Mouse (Mus musculus) lung, adult 2 months (tissue): ENCODE measurements around the gene Tm7sf3. TPM values are rescaled to one million over a fixed set of nuclear protein-coding genes. Genes with fewer than 3 reads are reported as not detected.
"Not testable (repeated sequence)": the region's sequence is repeated elsewhere in the genome, so short reads cannot be mapped to it uniquely, and the experiment has no call there.

Source experiments
- DNase-seq: peaks from one replicate; pipeline ENCODE4 v3.0.0; 2022
- H3K4me1 ChIP-seq: fragments of 200-500 bp; 2 replicates; pipeline ENCODE4 v1.6.1; 2011; ENCODE audit warnings: low read length; ENCODE audit not compliant: control insufficient read depth, insufficient read depth
- H3K4me3 ChIP-seq: fragments of 200-500 bp; replicated peaks from 2 replicates; pipeline ENCODE3; 2011; ENCODE audit warnings: low read depth, mild to moderate bottlenecking, control low read depth, low read length; ENCODE audit errors: extremely low read depth
- CTCF ChIP-seq: fragments of 200-500 bp; IDR thresholded peaks from 2 replicates; pipeline ENCODE4 v1.5.1; 2011; ENCODE audit warnings: mild to moderate bottlenecking, low read length, control low read depth; ENCODE audit not compliant: insufficient read depth
- POLR2A ChIP-seq: fragments of 200-500 bp; IDR thresholded peaks from 2 replicates; pipeline ENCODE4 v1.6.1; 2011; ENCODE audit warnings: low read depth, mild to moderate bottlenecking, control low read depth, low read length, borderline replicate concordance; ENCODE audit errors: extremely low read depth
- WGBS: fragments of 180-500 bp; shearing (Covaris S2); methylation state at CpG from one replicate; pipeline ENCODE4 v1.1.7; 2018; 5-methylcytosine and 5-hydroxymethylcytosine counted together
- polyA plus RNA-seq: library from polyadenylated mRNA; depleted of rRNA; stranded (reverse); fragments of >200 nt; gene quantifications from 2 replicates; pipeline ENCODE4 v1.2.3, GENCODE M21; 2012; rRNA removed

The Tm7sf3 gene
- polyA plus RNA-seq, 1 experiment, result 20.2 TPM

DNA sequence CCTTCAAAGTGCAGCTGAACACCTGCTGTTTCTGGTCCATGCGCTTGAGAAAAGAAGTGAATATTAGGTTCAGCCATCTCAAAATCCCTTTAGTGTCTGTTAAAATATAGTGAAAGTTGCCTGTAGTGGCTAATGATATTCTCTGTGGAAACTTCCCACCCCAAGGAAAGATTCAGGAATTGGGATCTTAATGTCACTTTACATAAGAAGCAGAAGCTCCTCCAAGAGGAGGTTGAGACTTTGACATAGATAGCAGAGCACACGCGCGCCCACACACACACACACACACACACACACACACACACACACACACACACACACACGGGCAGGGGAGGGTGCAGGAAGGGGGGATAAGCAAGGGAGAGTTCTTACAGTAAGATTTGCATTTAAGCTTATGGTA lies 57.5 kb downstream of the Tm7sf3 start:
- 89% methylated on average over 5 of the region's 5 CpGs for WGBS
- TF ChIP-seq POLR2A (no peak), CTCF (no peak)
- peaks cover 4% of the 10 kb centered on the region; the same call in 1 of the 2 replicates for H3K4me1 ChIP-seq
- no peak overlapping the region for H3K4me3 ChIP-seq
- no peak for DNase-seq

- no peak for DNase-seq
- TF ChIP-seq CTCF (no peak), POLR2A (no peak)
- WGBS, result 83% methylated on average over 2 of the region's 2 CpGs
- Histone ChIP-seq H3K4me3 (no peak overlapping the region), H3K4me1 (peaks cover 8% of the 10 kb centered on the region)
Measured at GRCm38 (mm10) chr6:146583366-146584046, 59.1 kb downstream of the Tm7sf3 start.

DNA sequence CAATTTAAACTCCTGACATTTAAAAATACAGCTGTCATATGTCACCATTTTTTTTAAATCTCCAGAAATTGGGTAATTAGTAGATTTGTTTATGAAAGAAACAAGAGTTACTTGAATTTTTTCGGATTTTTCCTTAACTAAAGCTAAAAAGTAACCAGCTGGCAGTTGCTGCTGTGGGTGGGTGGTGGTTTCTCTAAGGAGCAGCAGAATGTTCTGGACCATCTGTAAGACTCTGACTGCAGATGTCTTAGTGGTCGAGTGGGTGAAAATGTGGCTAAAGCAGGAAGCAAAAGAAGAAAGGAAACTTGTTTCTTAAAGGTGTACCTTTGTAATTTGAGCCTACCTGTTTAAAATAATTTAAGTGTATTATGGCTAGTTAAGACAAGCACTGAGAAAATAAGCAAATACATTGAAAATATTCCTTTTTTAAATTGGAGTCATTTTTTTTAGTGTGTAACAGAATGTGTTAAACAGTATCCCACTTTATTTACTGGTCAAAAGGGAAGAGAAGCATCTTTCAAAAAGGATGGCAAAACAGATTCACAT lies 62.2 kb downstream of the Tm7sf3 start:
- TF ChIP-seq CTCF (no peak), POLR2A (no peak)
- H3K4me3 ChIP-seq, result no peak overlapping the region
- WGBS, result 15% methylated on average over 2 of the region's 2 CpGs
- H3K4me1 ChIP-seq, result peaks cover 10% of the 10 kb centered on the region
- no peak for DNase-seq

DNA sequence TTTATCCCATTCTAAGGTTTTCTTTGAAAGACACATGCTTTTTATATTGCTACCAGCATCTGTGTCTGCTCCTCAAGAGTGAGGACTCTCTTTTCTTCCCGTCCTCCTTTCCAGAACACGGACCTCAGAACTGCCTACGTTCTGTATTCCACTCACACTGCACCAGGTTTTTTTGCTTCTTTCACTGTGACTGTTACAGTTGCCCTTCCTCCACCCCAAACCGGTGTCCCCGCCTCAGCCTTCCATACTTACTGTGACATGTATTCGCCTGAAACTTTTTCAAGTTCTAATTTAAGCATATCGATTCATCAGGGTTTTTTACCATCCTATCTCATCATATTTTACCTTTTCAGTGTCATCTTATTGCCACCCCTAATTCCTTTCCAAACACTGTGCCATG lies 64.0 kb downstream of the Tm7sf3 start:
- 2% methylated on average over 7 of the region's 7 CpGs for WGBS
- Histone ChIP-seq H3K4me3 (peak overlapping the region; percentile 91), H3K4me1 (peaks cover 10% of the 10 kb centered on the region)
- no peak for DNase-seq
- TF ChIP-seq CTCF, result no peak
- TF ChIP-seq POLR2A, result no peak

DNA sequence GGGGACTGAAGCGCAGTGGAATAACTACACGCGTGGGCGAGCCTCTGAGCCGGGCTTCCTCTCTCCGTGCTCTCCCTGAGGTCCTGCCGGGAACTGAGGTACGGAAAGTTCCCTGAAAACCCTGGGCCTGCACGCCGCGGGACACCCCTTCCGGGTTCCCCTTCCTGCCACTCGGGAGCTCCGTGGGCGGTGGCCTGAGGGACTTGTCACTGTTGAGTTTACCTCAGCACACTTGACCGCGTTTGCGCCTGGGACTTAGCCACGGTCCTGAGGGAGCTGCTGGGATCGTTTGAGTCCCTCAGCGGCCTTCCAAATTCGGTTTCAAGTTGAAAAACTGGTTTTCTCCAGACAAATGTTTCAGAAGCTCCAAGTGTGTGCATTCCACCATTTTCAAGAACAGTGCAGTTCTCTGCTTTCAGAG lies 64.5 kb downstream of the Tm7sf3 start:
- WGBS, result under 1% methylated on average over 22 of the region's 22 CpGs
- TF ChIP-seq CTCF (no peak), POLR2A (no peak; the same call in 1 of the 2 replicates)
- H3K4me3 ChIP-seq, result peak overlapping the region; percentile 91

DNA sequence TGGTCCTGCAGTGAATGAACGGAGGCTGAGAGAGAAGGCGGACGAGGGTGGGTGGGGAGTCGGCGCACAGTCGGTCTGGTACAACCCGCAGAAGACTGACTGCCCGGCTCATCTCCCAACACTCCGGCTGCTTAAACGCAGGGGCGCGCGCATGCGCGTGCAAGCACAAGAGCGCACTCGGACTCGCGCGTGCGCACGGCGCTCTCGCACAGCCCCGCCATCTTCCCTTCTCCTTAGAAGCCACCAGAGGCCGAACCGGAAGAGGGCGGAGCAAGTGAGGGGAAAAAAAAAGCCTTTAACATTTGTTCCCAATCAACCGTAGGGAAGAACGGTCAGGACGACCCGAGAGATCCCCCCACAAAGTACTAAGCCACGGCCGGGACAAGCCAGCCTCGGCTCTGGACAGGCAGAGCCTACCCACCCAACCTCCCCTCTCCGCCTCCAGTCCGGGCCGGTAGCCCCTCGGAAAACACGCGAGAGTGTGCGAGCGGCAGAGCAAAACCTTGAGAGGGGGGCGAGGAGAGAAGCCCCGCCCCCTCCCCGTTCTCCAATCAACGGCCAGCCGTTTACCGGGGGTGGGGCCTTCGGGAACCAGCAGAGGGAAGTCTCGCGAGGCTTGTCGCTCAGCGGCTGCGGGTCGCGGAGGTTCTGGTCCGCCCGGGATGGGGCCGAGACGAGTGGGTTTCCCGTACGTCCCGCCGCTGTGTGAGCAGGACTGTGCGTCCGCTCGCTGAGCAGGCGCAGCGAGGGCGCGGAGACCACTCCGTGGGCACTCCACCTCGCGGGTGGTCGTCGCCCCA lies 65.1 kb downstream of the Tm7sf3 start, which contains the start of gene Ints13:
Gene Ints13, minus strand, starts transcription at position 526 of the 800 bp plus-strand sequence.
- Histone ChIP-seq H3K4me3 (peak within 1 kb of the TSS; percentile 91), H3K4me1 (peaks cover 8% of the 10 kb centered on the region)
- under 1% methylated on average over 76 of the region's 77 CpGs for WGBS
- DNase-seq, result peak; percentile 96
- TF ChIP-seq POLR2A, result peak; percentile 86
- TF ChIP-seq CTCF, result no peak

More for the DNA sequence above, 64.5 kb downstream of the Tm7sf3 start:
- peak; percentile 81 for DNase-seq
- peaks cover 8% of the 10 kb centered on the region for H3K4me1 ChIP-seq

- WGBS, result 2% methylated on average over 13 of the region's 13 CpGs
- H3K4me3 ChIP-seq, result peak within 1 kb of the TSS; percentile 91
- TF ChIP-seq POLR2A, result no peak
- TF ChIP-seq CTCF, result no peak
- DNase-seq, result no peak
- peaks cover 8% of the 10 kb centered on the region for H3K4me1 ChIP-seq
Measured at GRCm38 (mm10) chr6:146576903-146577302, 65.7 kb downstream of the Tm7sf3 start, which contains the start of gene Fgfr1op2. Gene Fgfr1op2, plus strand, starts transcription at chr6:146577203.

GRCm38 (mm10) chr6:146572073-146572472 lies 70.6 kb downstream of the Tm7sf3 start:
- no peak for DNase-seq
- H3K4me1 ChIP-seq, result peaks cover 2% of the 10 kb centered on the region; the same call in 1 of the 2 replicates
- H3K4me3 ChIP-seq, result no peak overlapping the region
- no peak for TF ChIP-seq POLR2A
- TF ChIP-seq CTCF, result no peak

DNA sequence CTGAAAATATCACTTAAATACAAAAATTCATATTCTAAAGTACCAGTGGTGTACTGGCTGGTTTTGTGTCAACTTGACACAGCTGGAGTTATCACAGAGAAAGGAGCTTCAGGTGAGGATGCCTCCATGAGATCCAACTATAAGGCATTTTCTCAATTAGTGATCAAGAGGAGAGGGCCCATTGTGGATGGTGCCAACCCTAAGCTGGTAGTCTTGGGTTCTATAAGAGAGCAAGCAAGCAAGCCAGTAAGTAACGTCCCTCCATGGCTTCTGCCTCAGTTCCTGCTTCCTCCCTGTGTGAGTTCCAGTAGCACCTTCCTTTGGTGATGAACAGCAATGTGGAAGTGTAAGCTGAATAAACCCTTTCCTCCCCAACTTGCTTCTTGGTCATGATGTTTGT lies 80.2 kb downstream of the Tm7sf3 start:
- H3K4me1 ChIP-seq, DNase-seq, H3K4me3 ChIP-seq: not testable (repeated sequence)
- WGBS, result 91% methylated on average over 1 of the region's 1 CpGs

Other genes starting within 250 kb of the Tm7sf3 start
- 15.3 and 25.5 TPM in 2 replicates for gene Itpr2, start 140.6 kb downstream of the Tm7sf3 start, polyA plus RNA-seq
- 54.3 and 87.8 TPM in 2 replicates for gene Fgfr1op2, start 65.6 kb downstream of the Tm7sf3 start, polyA plus RNA-seq
- gene Ints13, start 65.0 kb downstream of the Tm7sf3 start, polyA plus RNA-seq, result 10.0 and 13.1 TPM in 2 replicates
- 18.0 and 25.1 TPM in 2 replicates for gene Med21, start 277 bp downstream of the Tm7sf3 start, polyA plus RNA-seq
- 2.8 and 5.3 TPM in 2 replicates for gene Stk38l, start 82.2 kb upstream of the Tm7sf3 start, polyA plus RNA-seq
- 1.8 and 3.1 TPM in 2 replicates for gene Arntl2, start 153.2 kb upstream of the Tm7sf3 start, polyA plus RNA-seq
- gene Smco2, start 207.3 kb upstream of the Tm7sf3 start, polyA plus RNA-seq, result 0.12 TPM in 1 of 2 replicates, not detected in the other
- gene Ppfibp1, start 245.7 kb upstream of the Tm7sf3 start, polyA plus RNA-seq, result 26.1 and 35.1 TPM in 2 replicates